In genomic region chr7:140846676-140847075, GRCm38 (mm10) we compare ENCODE assay signal across 38 mouse cellular contexts. TPM values are rescaled to one million over a fixed set of nuclear protein-coding genes. Genes with fewer than 3 reads are reported as not detected.
"Had no signal": no experiment of that assay in that cellular context is flagged by ENCODE, and none has a peak within 500 bp of the region (broad histone marks: within the 10 kb centered on the region; RNA-seq: fewer than 3 reads in every experiment).

No protein-coding gene starts in this region.

- ATAC-seq: hindbrain, postnatal 0 days; intestine, embryonic 16.5 days had no signal

- H3K36me3 ChIP-seq: hindbrain, embryonic 15.5 days had no signal

- H3K9me3 ChIP-seq: heart, embryonic 13.5 days; heart, embryonic 15.5 days; hindbrain, embryonic 12.5 days; hindbrain, embryonic 15.5 days; limb, embryonic 10.5 days; limb, embryonic 12.5 days; liver, embryonic 13.5 days had no signal

- H3K4me1 ChIP-seq: hindbrain, embryonic 12.5 days; hindbrain, embryonic 15.5 days; limb, embryonic 12.5 days had no signal

- DNase-seq: gastrocnemius, postnatal 14 days; gastrocnemius, postnatal 36 days; heart, adult 11 months; heart, adult 2 months; heart, postnatal 14 days; heart, postnatal 36 days; kidney, adult 11 months; kidney, adult 2 months; kidney, postnatal 10 days; kidney, postnatal 25 days; kidney, postnatal 4 days; liver; liver, embryonic 13.5 days had no signal

- H3K4me3 ChIP-seq: heart, adult 2 months; heart, embryonic 13.5 days; heart, embryonic 15.5 days; hindbrain, embryonic 12.5 days; hindbrain, embryonic 15.5 days; layer of hippocampus, adult 2 months; left cerebral cortex, adult 2 months; limb, embryonic 10.5 days; limb, embryonic 12.5 days; liver, embryonic 13.5 days had no signal

- H3K27ac ChIP-seq: heart, adult 2 months; heart, embryonic 13.5 days; heart, embryonic 15.5 days; hindbrain, embryonic 12.5 days; hindbrain, embryonic 15.5 days; hindbrain, postnatal 0 days; layer of hippocampus, adult 2 months; left cerebral cortex, adult 2 months; limb, embryonic 10.5 days; limb, embryonic 12.5 days; liver, embryonic 13.5 days had no signal

RNA-seq across cellular contexts. Expression of gene Odf3, which starts 0.9 kb away (rescaled TPM):
- total RNA-seq: gastrocnemius, adult 18-20 months; gastrocnemius, adult 8-10 months; gastrocnemius, postnatal 14 days; gastrocnemius, postnatal 36 days; heart, adult 2 months; heart, postnatal 14 days; heart, postnatal 36 days; hematopoietic stem cell, adult 5-6 weeks; layer of hippocampus, adult 2 months; layer of hippocampus, postnatal 10 days; layer of hippocampus, postnatal 25 days; left cerebral cortex, adult 2 months; left cerebral cortex, postnatal 14 days; left cerebral cortex, postnatal 36 days had no signal
- polyA plus RNA-seq: heart, embryonic 11.5 days; heart, embryonic 15.5 days; heart, postnatal 0 days; hindbrain, embryonic 12.5 days; hindbrain, embryonic 15.5 days; intestine, embryonic 14.5 days; intestine, embryonic 16.5 days; kidney, embryonic 14.5 days; limb, embryonic 10.5 days; limb, embryonic 12.5 days; liver, embryonic 11.5 days; liver, embryonic 13.5 days had no signal

RNA-seq across cellular contexts. Expression of gene Scgb1c1, which starts 1.3 kb away (rescaled TPM):
- total RNA-seq: gastrocnemius, adult 18-20 months; gastrocnemius, adult 8-10 months; gastrocnemius, postnatal 14 days; gastrocnemius, postnatal 36 days; hematopoietic stem cell, adult 5-6 weeks; hindbrain, postnatal 0 days; layer of hippocampus, adult 2 months; layer of hippocampus, postnatal 10 days; layer of hippocampus, postnatal 25 days; left cerebral cortex, adult 2 months; left cerebral cortex, postnatal 14 days; left cerebral cortex, postnatal 36 days had no signal
- polyA plus RNA-seq: heart, embryonic 11.5 days; heart, embryonic 13.5 days; heart, embryonic 15.5 days; hindbrain, embryonic 12.5 days; hindbrain, embryonic 15.5 days; hindbrain, postnatal 0 days; intestine, embryonic 14.5 days; intestine, embryonic 16.5 days; kidney, embryonic 14.5 days; kidney, embryonic 16.5 days; limb, embryonic 10.5 days; limb, embryonic 12.5 days; limb, embryonic 14.5 days; liver, embryonic 11.5 days; liver, embryonic 13.5 days had no signal

RNA-seq across cellular contexts. Expression of gene Gm45785, which starts 9.5 kb away (rescaled TPM):
- total RNA-seq: gastrocnemius, adult 18-20 months; gastrocnemius, adult 8-10 months; gastrocnemius, postnatal 14 days; gastrocnemius, postnatal 36 days; heart, adult 2 months; heart, postnatal 14 days; heart, postnatal 36 days; layer of hippocampus, postnatal 25 days had no signal
- polyA plus RNA-seq: gonadal fat pad, adult 2 months; heart, adult 2 months; heart, embryonic 11.5 days; heart, embryonic 13.5 days; heart, embryonic 15.5 days; heart, postnatal 0 days; hindbrain, embryonic 12.5 days; hindbrain, embryonic 15.5 days; hindbrain, postnatal 0 days; intestine, embryonic 14.5 days; intestine, embryonic 16.5 days; kidney, adult 2 months; kidney, embryonic 14.5 days; kidney, embryonic 16.5 days; limb, embryonic 10.5 days; limb, embryonic 14.5 days; liver, embryonic 11.5 days; liver, embryonic 13.5 days had no signal
